Mouse (Mus musculus): Measurements from ENCODE around the gene Ubr3. TPM values are rescaled to one million over a fixed set of nuclear protein-coding genes. Genes with fewer than 3 reads are reported as not detected.

The Ubr3 gene
- polyA plus RNA-seq (2014; fragmentation: Nextera tagmentation; extraction: Ambion mirVana), result 16.6 and 19.4 TPM in 2 replicates

GRCm38 (mm10) chr2:69897039-69897617 is at the start of gene Ubr3:
Gene Ubr3, plus strand, starts transcription at chr2:69897246.
- WGBS, result under 1% methylated on average over 54 of the region's 65 CpGs
- H3K9ac ChIP-seq (ENCODE audit: low read length), result peak within 1 kb of the TSS; percentile 98
- ATAC-seq (ENCODE audit: insufficient read depth, low FRiP score, low TSS enrichment) (peak; percentile 97), DNase-seq (ENCODE audit: low spot score) (peak; percentile 98)
- H3K4me1 ChIP-seq (ENCODE audit: control insufficient read depth, insufficient read depth, low read length), result peaks cover 5% of the 10 kb centered on the region; the same call in 1 of the 2 replicates
- no peaks in the 10 kb centered on the region for H3K36me3 ChIP-seq (ENCODE audit: control insufficient read depth, insufficient read depth, low read length)
- H3K4me3 ChIP-seq (ENCODE audit: low read depth, low read length), result peak within 1 kb of the TSS; percentile 99
- H3K27me3 ChIP-seq (ENCODE audit: control insufficient read depth, insufficient read depth, low read length), result no peaks in the 10 kb centered on the region
- H3K27ac ChIP-seq (ENCODE audit: low read depth, low read length), result peak within 1 kb of the TSS; percentile 92
- H3K9me3 ChIP-seq (ENCODE audit: control insufficient read depth, low read length), result no peaks in the 10 kb centered on the region
- peak within 1 kb of the TSS; percentile 97 for H3K4me2 ChIP-seq (ENCODE audit: low read depth)

DNA sequence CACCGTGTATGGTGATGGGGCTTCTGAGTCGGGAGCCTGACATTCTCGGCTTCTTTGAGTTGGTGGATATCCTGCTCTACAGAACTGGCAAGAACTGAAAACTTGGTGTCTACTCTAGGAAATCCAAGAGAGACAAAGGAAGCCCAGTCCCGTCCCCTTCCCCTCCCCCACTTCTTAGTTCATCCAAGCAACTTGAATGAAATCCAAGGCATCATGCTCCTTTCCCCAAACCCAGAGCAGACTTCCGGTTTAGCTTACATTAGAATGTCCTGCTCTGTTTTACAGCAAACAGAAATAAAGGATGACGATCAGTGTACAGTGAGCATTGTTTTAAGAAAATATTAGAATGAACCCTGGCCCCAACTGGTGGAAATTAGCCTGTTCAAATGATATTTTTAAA is 47.8 kb upstream of the Ubr3 start:
- ATAC-seq (ENCODE audit: insufficient read depth, low FRiP score, low TSS enrichment) (no peak), DNase-seq (ENCODE audit: low spot score) (no peak)
- Histone ChIP-seq H3K9ac (ENCODE audit: low read length) (no peak overlapping the region), H3K36me3 (ENCODE audit: control insufficient read depth, insufficient read depth, low read length) (no peaks in the 10 kb centered on the region), H3K27ac (ENCODE audit: low read depth, low read length) (no peak overlapping the region), H3K4me1 (ENCODE audit: control insufficient read depth, insufficient read depth, low read length) (no peaks in the 10 kb centered on the region), H3K27me3 (ENCODE audit: control insufficient read depth, insufficient read depth, low read length) (no peaks in the 10 kb centered on the region), H3K9me3 (ENCODE audit: control insufficient read depth, low read length) (no peaks in the 10 kb centered on the region), H3K4me2 (ENCODE audit: low read depth) (no peak overlapping the region), H3K4me3 (ENCODE audit: low read depth, low read length) (no peak overlapping the region)
- WGBS, result 78% methylated on average over 6 of the region's 6 CpGs

DNA sequence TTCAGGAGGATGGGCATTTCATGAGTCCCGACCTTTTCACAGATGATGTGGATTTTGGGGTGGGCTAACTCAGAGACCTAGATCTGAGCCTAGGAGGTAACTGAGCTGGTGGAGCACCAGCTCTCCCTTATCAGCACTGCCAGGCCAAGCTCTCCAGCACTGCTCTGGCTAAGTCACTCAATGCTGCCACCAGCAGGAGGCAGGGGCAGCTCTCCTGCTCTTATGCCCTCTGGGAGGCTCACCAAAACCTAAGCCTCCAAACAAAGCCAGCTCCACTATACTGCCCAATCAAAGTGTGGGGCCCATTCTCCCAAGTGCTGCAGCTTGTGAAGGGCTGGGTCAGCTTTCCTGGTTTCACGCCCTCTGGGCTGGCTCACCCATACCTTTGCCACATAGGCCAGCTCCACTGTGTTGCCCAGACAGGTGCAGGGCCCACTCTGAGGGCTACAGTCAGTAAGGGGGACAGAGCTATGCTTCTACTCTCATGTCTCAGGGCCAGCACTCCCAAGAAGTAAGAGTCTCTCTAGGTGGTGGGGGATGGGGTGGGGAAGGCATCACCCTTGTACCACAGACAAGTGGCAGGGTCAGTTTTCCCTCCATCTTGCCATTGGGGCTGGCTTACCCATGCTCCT is 45.5 kb upstream of the Ubr3 start:
- Histone ChIP-seq H3K4me3 (ENCODE audit: low read depth, low read length) (no peak overlapping the region), H3K27me3 (ENCODE audit: control insufficient read depth, insufficient read depth, low read length) (no peaks in the 10 kb centered on the region), H3K4me2 (ENCODE audit: low read depth) (no peak overlapping the region), H3K4me1 (ENCODE audit: control insufficient read depth, insufficient read depth, low read length) (no peaks in the 10 kb centered on the region), H3K9me3 (ENCODE audit: control insufficient read depth, low read length) (no peaks in the 10 kb centered on the region), H3K27ac (ENCODE audit: low read depth, low read length) (no peak overlapping the region), H3K36me3 (ENCODE audit: control insufficient read depth, insufficient read depth, low read length) (no peaks in the 10 kb centered on the region), H3K9ac (ENCODE audit: low read length) (no peak overlapping the region; the same call in 1 of the 2 replicates)
- WGBS, result 59% methylated on average over 2 of the region's 2 CpGs
- ATAC-seq (ENCODE audit: insufficient read depth, low FRiP score, low TSS enrichment), result no peak
- DNase-seq (ENCODE audit: low spot score), result no peak

- Histone ChIP-seq H3K36me3 (ENCODE audit: control insufficient read depth, insufficient read depth, low read length) (no peaks in the 10 kb centered on the region), H3K4me2 (ENCODE audit: low read depth) (no peak overlapping the region), H3K9ac (ENCODE audit: low read length) (no peak overlapping the region), H3K9me3 (ENCODE audit: control insufficient read depth, low read length) (no peaks in the 10 kb centered on the region), H3K27ac (ENCODE audit: low read depth, low read length) (no peak overlapping the region), H3K4me3 (ENCODE audit: low read depth, low read length) (no peak overlapping the region), H3K4me1 (ENCODE audit: control insufficient read depth, insufficient read depth, low read length) (no peaks in the 10 kb centered on the region), H3K27me3 (ENCODE audit: control insufficient read depth, insufficient read depth, low read length) (no peaks in the 10 kb centered on the region)
- WGBS, result 70% methylated on average over 8 of the region's 8 CpGs
- ATAC-seq (ENCODE audit: insufficient read depth, low FRiP score, low TSS enrichment) (no peak), DNase-seq (ENCODE audit: low spot score) (no peak)
These were observed 40.7 kb upstream of the Ubr3 start for GRCm38 (mm10) chr2:69856392-69856791.

DNA sequence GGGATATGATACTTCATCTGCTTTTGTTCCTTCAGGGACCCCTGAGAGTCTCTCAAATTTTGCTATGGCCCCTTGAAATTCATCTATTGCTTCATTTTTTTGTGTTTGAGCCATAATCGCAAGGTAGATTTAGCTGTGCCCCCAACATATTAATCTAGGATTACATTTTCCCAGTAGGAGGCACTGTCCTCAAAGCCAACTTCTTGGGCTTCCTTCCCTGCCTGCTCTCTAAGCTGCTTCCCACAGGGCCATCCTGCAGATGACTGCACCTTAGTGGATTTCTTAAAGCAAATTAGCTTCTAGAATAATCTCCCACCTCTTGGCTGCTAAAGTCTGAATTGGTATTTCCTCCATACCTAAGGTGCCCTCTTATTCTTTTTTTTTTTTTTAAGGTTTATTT is 39.2 kb upstream of the Ubr3 start:
- H3K4me2 ChIP-seq (ENCODE audit: low read depth), result no peak overlapping the region
- no peak overlapping the region for H3K9ac ChIP-seq (ENCODE audit: low read length)
- WGBS, result 90% methylated on average over 1 of the region's 1 CpGs
- H3K27me3 ChIP-seq (ENCODE audit: control insufficient read depth, insufficient read depth, low read length), result no peaks in the 10 kb centered on the region
- peaks cover 4% of the 10 kb centered on the region for H3K4me1 ChIP-seq (ENCODE audit: control insufficient read depth, insufficient read depth, low read length)
- no peaks in the 10 kb centered on the region for H3K9me3 ChIP-seq (ENCODE audit: control insufficient read depth, low read length)
- DNase-seq (ENCODE audit: low spot score), result no peak
- H3K36me3 ChIP-seq (ENCODE audit: control insufficient read depth, insufficient read depth, low read length), result no peaks in the 10 kb centered on the region
- no peak for ATAC-seq (ENCODE audit: insufficient read depth, low FRiP score, low TSS enrichment)
- H3K27ac ChIP-seq (ENCODE audit: low read depth, low read length), result no peak overlapping the region
- H3K4me3 ChIP-seq (ENCODE audit: low read depth, low read length), result no peak overlapping the region

GRCm38 (mm10) chr2:69860972-69861452 is 36.0 kb upstream of the Ubr3 start:
- Histone ChIP-seq H3K4me3 (ENCODE audit: low read depth, low read length) (peak overlapping the region; percentile 99), H3K36me3 (ENCODE audit: control insufficient read depth, insufficient read depth, low read length) (no peaks in the 10 kb centered on the region), H3K4me2 (ENCODE audit: low read depth) (peak overlapping the region; percentile 54), H3K27me3 (ENCODE audit: control insufficient read depth, insufficient read depth, low read length) (no peaks in the 10 kb centered on the region), H3K4me1 (ENCODE audit: control insufficient read depth, insufficient read depth, low read length) (peaks cover 4% of the 10 kb centered on the region), H3K27ac (ENCODE audit: low read depth, low read length) (peak overlapping the region; percentile 84; the same call in 1 of the 2 replicates), H3K9me3 (ENCODE audit: control insufficient read depth, low read length) (no peaks in the 10 kb centered on the region), H3K9ac (ENCODE audit: low read length) (peak overlapping the region; percentile 99)
- WGBS, result 15% methylated on average over 12 of the region's 13 CpGs
- no peak for DNase-seq (ENCODE audit: low spot score)
- ATAC-seq (ENCODE audit: insufficient read depth, low FRiP score, low TSS enrichment), result peak; percentile 53; the same call in 1 of the 2 replicates

DNA sequence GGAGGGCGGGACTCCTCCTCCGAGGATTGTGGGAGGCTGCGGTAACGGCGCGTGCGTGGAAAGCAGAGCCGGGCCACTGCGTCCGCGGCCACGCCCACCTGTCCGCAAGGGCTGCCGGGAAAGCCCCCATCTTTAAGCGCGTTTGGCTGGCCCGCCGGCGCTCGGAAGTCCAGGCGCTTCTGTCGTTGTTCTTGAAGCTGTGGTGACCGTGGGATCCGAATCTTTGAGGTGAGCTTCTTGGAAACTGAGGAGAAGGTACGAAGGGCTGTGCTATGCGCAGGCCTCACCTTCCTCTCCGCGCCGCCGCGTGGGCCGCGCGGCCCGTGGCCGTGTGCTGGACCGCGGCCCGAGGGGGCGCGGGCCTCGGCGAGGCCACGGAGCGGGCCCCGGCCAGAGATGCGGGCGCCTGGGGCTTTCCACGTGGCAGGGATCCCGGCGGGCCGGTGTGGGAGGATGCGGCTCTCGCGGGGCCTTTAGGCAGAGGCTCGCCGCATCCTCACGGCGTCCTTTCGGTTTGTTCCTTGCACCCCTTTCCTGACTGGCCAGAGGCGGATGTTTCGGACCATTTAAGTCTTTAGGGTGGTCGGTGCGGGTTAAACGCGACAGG is 35.5 kb upstream of the Ubr3 start, which contains the start of gene Ssb:
Gene Ssb (plus strand): TSS at position 78 of the 607 bp plus-strand sequence.
- H3K4me1 ChIP-seq (ENCODE audit: control insufficient read depth, insufficient read depth, low read length), result peaks cover 4% of the 10 kb centered on the region
- DNase-seq (ENCODE audit: low spot score) (peak; percentile 94), ATAC-seq (ENCODE audit: insufficient read depth, low FRiP score, low TSS enrichment) (peak; percentile 89)
- H3K4me3 ChIP-seq (ENCODE audit: low read depth, low read length), result peak within 1 kb of the TSS; percentile 99
- no peaks in the 10 kb centered on the region for H3K36me3 ChIP-seq (ENCODE audit: control insufficient read depth, insufficient read depth, low read length)
- H3K27me3 ChIP-seq (ENCODE audit: control insufficient read depth, insufficient read depth, low read length), result no peaks in the 10 kb centered on the region
- H3K4me2 ChIP-seq (ENCODE audit: low read depth), result peak within 1 kb of the TSS; percentile 75
- WGBS, result under 1% methylated on average over 63 of the region's 66 CpGs
- H3K27ac ChIP-seq (ENCODE audit: low read depth, low read length), result peak within 1 kb of the TSS; percentile 84
- no peaks in the 10 kb centered on the region for H3K9me3 ChIP-seq (ENCODE audit: control insufficient read depth, low read length)
- peak within 1 kb of the TSS; percentile 99 for H3K9ac ChIP-seq (ENCODE audit: low read length)

- Histone ChIP-seq H3K27ac (ENCODE audit: low read depth, low read length) (peak overlapping the region; percentile 84; the same call in 1 of the 2 replicates), H3K9me3 (ENCODE audit: control insufficient read depth, low read length) (no peaks in the 10 kb centered on the region), H3K4me1 (ENCODE audit: control insufficient read depth, insufficient read depth, low read length) (peaks cover 4% of the 10 kb centered on the region)
These were observed 34.9 kb upstream of the Ubr3 start for GRCm38 (mm10) chr2:69862117-69862657.

More at GRCm38 (mm10) chr2:69862117-69862657, 34.9 kb upstream of the Ubr3 start:
- Histone ChIP-seq H3K4me2 (ENCODE audit: low read depth) (peak overlapping the region; percentile 75), H3K27me3 (ENCODE audit: control insufficient read depth, insufficient read depth, low read length) (no peaks in the 10 kb centered on the region), H3K9ac (ENCODE audit: low read length) (peak overlapping the region; percentile 99), H3K36me3 (ENCODE audit: control insufficient read depth, insufficient read depth, low read length) (no peaks in the 10 kb centered on the region), H3K4me3 (ENCODE audit: low read depth, low read length) (peak overlapping the region; percentile 99)
- WGBS, result 6% methylated on average over 13 of the region's 13 CpGs
- ATAC-seq (ENCODE audit: insufficient read depth, low FRiP score, low TSS enrichment), result no peak
- DNase-seq (ENCODE audit: low spot score), result no peak

Data from neural tube, embryonic 11.5 days (tissue).